Mouse (Mus musculus): ENCODE results near the gene Ptcd1. TPM values are rescaled to one million over a fixed set of nuclear protein-coding genes. Genes with fewer than 3 reads are reported as not detected.

Gene Ptcd1
- polyA plus RNA-seq, 1 experiment from 2014 or later: 11.9 TPM

DNA sequence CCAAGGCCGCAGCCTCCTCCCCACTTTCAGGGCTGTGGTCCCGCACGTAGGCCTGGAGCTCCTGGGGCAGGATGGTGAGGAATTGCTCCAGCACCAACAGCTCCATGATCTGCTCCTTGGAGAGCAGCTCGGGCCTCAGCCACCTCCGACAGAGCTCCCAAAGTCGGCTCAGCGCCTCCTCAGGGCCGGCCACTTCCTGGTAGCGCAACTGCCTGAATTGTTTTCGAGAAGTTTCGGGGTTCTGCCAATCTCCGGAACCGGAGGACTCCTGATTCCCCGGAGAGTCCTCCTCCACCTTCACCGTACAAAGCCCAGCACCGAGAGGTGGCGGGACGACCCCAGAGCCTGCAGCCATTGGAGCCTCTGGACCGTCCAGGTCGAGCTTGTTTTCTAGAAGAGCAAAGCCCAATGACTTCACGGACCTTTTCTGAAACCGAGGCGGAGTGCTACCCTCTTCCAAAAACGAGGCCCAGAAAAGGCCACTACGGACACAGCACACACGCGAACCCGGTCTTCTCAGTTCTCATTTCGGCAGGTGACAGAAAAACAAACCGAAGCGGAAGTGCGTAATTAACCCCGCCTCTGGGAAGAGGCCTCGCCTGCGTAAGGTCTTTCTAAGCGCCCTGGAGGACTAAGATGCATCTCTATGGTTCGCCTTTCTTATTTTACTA, 34.5 kb upstream of the Ptcd1 start, which contains the start of gene Zkscan14:
TSS of gene Zkscan14 (minus strand) at position 548 of the 671 bp plus-strand sequence.
- H3K4me3 ChIP-seq: peak within 1 kb of the TSS; percentile 92
- no peaks in the 10 kb centered on the region for H3K27me3 ChIP-seq
- H3K4me1 ChIP-seq (replicated peaks): peaks cover 24% of the 10 kb centered on the region
- under 1% methylated on average over 37 of the region's 37 CpGs for WGBS
- peak within 1 kb of the TSS; percentile 72 for H3K27ac ChIP-seq
- ATAC-seq (replicated peaks; ENCODE audit: insufficient number of reproducible peaks, insufficient read depth, low FRiP score, low read depth): no peak
- peaks cover 6% of the 10 kb centered on the region; the same call in 1 of the 2 replicates for H3K36me3 ChIP-seq
- H3K9me3 ChIP-seq (replicated peaks): no peaks in the 10 kb centered on the region
- peak within 1 kb of the TSS; percentile 94 for H3K4me2 ChIP-seq
- peak within 1 kb of the TSS; percentile 72 for H3K9ac ChIP-seq

DNA sequence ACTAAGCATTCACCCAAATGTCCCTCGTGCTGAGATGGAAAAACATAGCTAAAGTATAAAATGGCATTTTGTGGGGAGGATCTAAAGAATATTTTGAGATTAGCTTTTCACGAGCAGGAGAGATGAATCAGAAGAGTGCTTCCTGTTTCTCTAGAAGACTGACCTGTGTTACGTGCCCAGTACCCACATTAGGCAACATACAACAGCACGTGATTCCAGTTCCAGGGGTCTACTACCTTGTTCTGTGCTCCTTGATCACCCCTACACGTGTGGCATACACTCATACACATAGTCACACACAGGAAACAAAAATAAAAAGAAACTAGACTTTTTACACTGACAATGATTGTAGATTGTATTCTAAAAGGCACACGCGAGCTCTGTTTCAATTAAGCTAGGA, 33.5 kb upstream of the Ptcd1 start:
- Histone ChIP-seq H3K9me3 (replicated peaks) (no peaks in the 10 kb centered on the region), H3K9ac (no peak overlapping the region), H3K27ac (no peak overlapping the region), H3K4me3 (peak overlapping the region; percentile 92), H3K4me1 (replicated peaks) (peaks cover 16% of the 10 kb centered on the region), H3K27me3 (no peaks in the 10 kb centered on the region), H3K36me3 (peaks cover 13% of the 10 kb centered on the region), H3K4me2 (peak overlapping the region; percentile 94)
- 71% methylated on average over 7 of the region's 7 CpGs for whole genome bisulfite sequencing
- no peak for ATAC-seq (replicated peaks; ENCODE audit: insufficient number of reproducible peaks, insufficient read depth, low FRiP score, low read depth)

- peak within 1 kb of the TSS; percentile 73 for H3K4me2 ChIP-seq
Observed at GRCm38 (mm10) chr5:145191962-145192361, 25.1 kb upstream of the Ptcd1 start, which contains the start of gene Atp5j2. TSS of gene Atp5j2 (minus strand) at chr5:145192062.

GRCm38 (mm10) chr5:145190875-145191798, 24.2 kb upstream of the Ptcd1 start:
- H3K4me2 ChIP-seq: peak overlapping the region; percentile 73
- peak overlapping the region; percentile 81 for H3K4me3 ChIP-seq
- H3K36me3 ChIP-seq: peaks cover 44% of the 10 kb centered on the region
- no peaks in the 10 kb centered on the region for H3K9me3 ChIP-seq (replicated peaks)
- peaks cover 28% of the 10 kb centered on the region for H3K4me1 ChIP-seq (replicated peaks)
- ATAC-seq (replicated peaks; ENCODE audit: insufficient number of reproducible peaks, insufficient read depth, low FRiP score, low read depth): peak; percentile 89
- WGBS: under 1% methylated on average over 41 of the region's 41 CpGs
- no peaks in the 10 kb centered on the region for H3K27me3 ChIP-seq
- H3K27ac ChIP-seq: peak overlapping the region; percentile 88
- H3K9ac ChIP-seq: peak overlapping the region; percentile 91

More at GRCm38 (mm10) chr5:145191962-145192361, 25.1 kb upstream of the Ptcd1 start, which contains the start of gene Atp5j2:
- H3K27ac ChIP-seq: peak within 1 kb of the TSS; percentile 88
- WGBS: 91% methylated on average over 2 of the region's 2 CpGs
- no peaks in the 10 kb centered on the region for H3K27me3 ChIP-seq
- H3K4me3 ChIP-seq: peak within 1 kb of the TSS; percentile 81
- no peaks in the 10 kb centered on the region for H3K9me3 ChIP-seq (replicated peaks)
- H3K9ac ChIP-seq: peak within 1 kb of the TSS; percentile 91
- H3K36me3 ChIP-seq: peaks cover 36% of the 10 kb centered on the region
- peaks cover 25% of the 10 kb centered on the region for H3K4me1 ChIP-seq (replicated peaks)
- ATAC-seq (replicated peaks; ENCODE audit: insufficient number of reproducible peaks, insufficient read depth, low FRiP score, low read depth): no peak

GRCm38 (mm10) chr5:145190373-145190772, 23.5 kb upstream of the Ptcd1 start:
- Histone ChIP-seq H3K27ac (peak overlapping the region; percentile 88), H3K9me3 (replicated peaks) (no peaks in the 10 kb centered on the region), H3K9ac (peak overlapping the region; percentile 91), H3K36me3 (peaks cover 44% of the 10 kb centered on the region), H3K4me1 (replicated peaks) (peaks cover 28% of the 10 kb centered on the region), H3K27me3 (no peaks in the 10 kb centered on the region), H3K4me2 (peak overlapping the region; percentile 73), H3K4me3 (peak overlapping the region; percentile 81)
- ATAC-seq (replicated peaks; ENCODE audit: insufficient number of reproducible peaks, insufficient read depth, low FRiP score, low read depth): no peak
- 18% methylated on average over 5 of the region's 5 CpGs for WGBS

DNA sequence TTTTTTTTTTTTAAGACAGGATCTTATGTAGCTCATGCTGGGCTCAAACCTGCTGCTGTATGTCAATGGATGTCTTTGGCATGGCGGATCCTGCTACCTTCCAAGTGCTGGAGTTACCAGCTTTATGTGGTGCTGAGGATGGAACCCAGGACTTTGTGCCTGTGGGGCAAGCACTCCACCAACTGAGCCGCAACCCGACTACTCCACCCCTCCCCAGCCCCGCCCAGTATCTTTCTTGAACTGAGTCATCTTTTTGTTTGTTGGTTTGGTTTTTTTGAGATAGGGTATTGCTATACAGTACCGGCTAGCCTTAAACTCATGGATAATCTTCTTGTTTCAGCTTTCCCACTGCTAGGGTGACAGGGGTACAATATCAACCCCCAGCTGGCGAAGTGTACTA, 22.5 kb upstream of the Ptcd1 start:
- Histone ChIP-seq H3K27me3 (no peaks in the 10 kb centered on the region), H3K4me2 (peak overlapping the region; percentile 73), H3K4me1 (replicated peaks) (peaks cover 28% of the 10 kb centered on the region), H3K9ac (no peak overlapping the region), H3K36me3 (peaks cover 44% of the 10 kb centered on the region), H3K9me3 (replicated peaks) (no peaks in the 10 kb centered on the region), H3K27ac (no peak overlapping the region), H3K4me3 (peak overlapping the region; percentile 81; the same call in 1 of the 2 replicates)
- no peak for ATAC-seq (replicated peaks; ENCODE audit: insufficient number of reproducible peaks, insufficient read depth, low FRiP score, low read depth)
- WGBS: 86% methylated on average over 6 of the region's 6 CpGs

GRCm38 (mm10) chr5:145185244-145185643, 18.3 kb upstream of the Ptcd1 start:
- Histone ChIP-seq H3K27me3 (no peaks in the 10 kb centered on the region), H3K9ac (no peak overlapping the region), H3K4me3 (no peak overlapping the region), H3K27ac (no peak overlapping the region), H3K4me2 (no peak overlapping the region), H3K36me3 (peaks cover 79% of the 10 kb centered on the region), H3K9me3 (replicated peaks) (no peaks in the 10 kb centered on the region), H3K4me1 (replicated peaks) (peaks cover 25% of the 10 kb centered on the region)
- ATAC-seq (replicated peaks; ENCODE audit: insufficient number of reproducible peaks, insufficient read depth, low FRiP score, low read depth): no peak
- WGBS: 92% methylated on average over 2 of the region's 2 CpGs

DNA sequence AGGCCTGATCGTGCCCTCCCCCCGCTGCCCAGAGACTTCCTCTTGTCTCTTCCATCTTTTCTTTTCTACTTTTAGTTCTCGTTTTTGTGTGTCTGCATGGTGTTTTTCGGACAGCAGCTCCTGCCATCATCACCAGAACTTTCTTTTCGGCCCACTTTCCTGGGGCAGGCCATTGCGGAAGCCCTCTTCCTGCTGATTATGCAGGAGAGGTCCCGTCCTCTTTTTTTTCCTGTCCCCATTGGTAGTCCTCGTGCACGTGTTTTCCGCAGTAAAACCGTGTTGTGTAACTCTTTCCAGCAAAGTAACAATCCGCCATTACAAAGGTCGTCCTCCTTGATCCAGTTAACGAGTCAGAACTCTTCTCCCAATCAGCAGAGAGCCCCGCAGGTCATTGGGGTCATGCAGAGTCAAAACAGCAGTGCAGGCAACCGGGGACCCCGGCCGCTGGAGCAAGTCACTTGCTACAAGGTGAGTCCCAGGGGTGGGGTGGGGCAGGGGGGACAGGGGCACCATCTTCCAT, 11.6 kb upstream of the Ptcd1 start:
- WGBS: 83% methylated on average over 18 of the region's 18 CpGs
- Histone ChIP-seq H3K9ac (no peak overlapping the region), H3K27me3 (no peaks in the 10 kb centered on the region), H3K4me3 (no peak overlapping the region), H3K4me2 (no peak overlapping the region), H3K27ac (no peak overlapping the region), H3K4me1 (replicated peaks) (peaks cover 5% of the 10 kb centered on the region; the same call in 1 of the 2 replicates), H3K36me3 (peaks cover 97% of the 10 kb centered on the region), H3K9me3 (replicated peaks) (no peaks in the 10 kb centered on the region)
- ATAC-seq (replicated peaks; ENCODE audit: insufficient number of reproducible peaks, insufficient read depth, low FRiP score, low read depth): no peak

GRCm38 (mm10) chr5:145167306-145167661, 376 bp upstream of the Ptcd1 start:
- under 1% methylated on average over 28 of the region's 28 CpGs for WGBS
- Histone ChIP-seq H3K27ac (peak overlapping the region; percentile 93), H3K9ac (peak overlapping the region; percentile 95), H3K9me3 (replicated peaks) (no peaks in the 10 kb centered on the region), H3K4me1 (replicated peaks) (peaks cover 30% of the 10 kb centered on the region), H3K27me3 (no peaks in the 10 kb centered on the region), H3K36me3 (peaks cover 26% of the 10 kb centered on the region), H3K4me2 (peak overlapping the region; percentile 87), H3K4me3 (peak overlapping the region; percentile 91)
- ATAC-seq (replicated peaks; ENCODE audit: insufficient number of reproducible peaks, insufficient read depth, low FRiP score, low read depth): peak; percentile 18

DNA sequence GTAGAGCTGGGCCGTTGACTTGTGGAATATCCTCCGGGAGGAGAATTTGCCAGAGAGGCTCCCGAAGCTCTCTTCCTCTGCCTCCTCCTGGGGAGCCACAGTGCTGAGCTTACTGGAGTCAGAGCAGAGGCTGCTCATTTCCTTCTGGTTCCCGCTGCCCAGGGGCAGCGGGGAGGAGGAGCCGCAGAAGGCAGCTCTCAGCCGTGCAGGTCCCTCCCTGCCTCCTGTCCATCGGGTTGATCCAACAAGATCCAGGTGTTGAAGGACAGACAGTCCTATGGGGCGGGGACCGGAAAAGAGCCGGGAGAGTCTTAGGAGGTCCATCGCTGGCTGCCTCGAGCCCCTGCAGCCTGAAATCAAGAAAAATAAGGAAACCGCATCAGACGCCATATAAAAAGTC, 1.7 kb downstream of the Ptcd1 start:
- H3K4me1 ChIP-seq (replicated peaks): peaks cover 30% of the 10 kb centered on the region
- H3K9ac ChIP-seq: no peak overlapping the region
- no peak overlapping the region for H3K27ac ChIP-seq
- peaks cover 23% of the 10 kb centered on the region for H3K36me3 ChIP-seq
- H3K4me2 ChIP-seq: peak overlapping the region; percentile 31; the same call in 1 of the 2 replicates
- no peaks in the 10 kb centered on the region for H3K9me3 ChIP-seq (replicated peaks)
- H3K27me3 ChIP-seq: no peaks in the 10 kb centered on the region
- WGBS: 72% methylated on average over 15 of the region's 15 CpGs
- ATAC-seq (replicated peaks; ENCODE audit: insufficient number of reproducible peaks, insufficient read depth, low FRiP score, low read depth): no peak
- H3K4me3 ChIP-seq: no peak overlapping the region

- WGBS: 50% methylated on average over 3 of the region's 3 CpGs
- ATAC-seq (replicated peaks; ENCODE audit: insufficient number of reproducible peaks, insufficient read depth, low FRiP score, low read depth): no peak
- no peaks in the 10 kb centered on the region for H3K9me3 ChIP-seq (replicated peaks)
- no peak overlapping the region for H3K27ac ChIP-seq
- H3K36me3 ChIP-seq: peaks cover 24% of the 10 kb centered on the region
- H3K4me3 ChIP-seq: peak overlapping the region; percentile 9; the same call in 1 of the 2 replicates
- H3K4me1 ChIP-seq (replicated peaks): peaks cover 30% of the 10 kb centered on the region
- no peak overlapping the region for H3K9ac ChIP-seq
- H3K4me2 ChIP-seq: peak overlapping the region; percentile 31; the same call in 1 of the 2 replicates
- no peaks in the 10 kb centered on the region for H3K27me3 ChIP-seq
Observed at GRCm38 (mm10) chr5:145164710-145165109, 2.2 kb downstream of the Ptcd1 start.
